Mouse (Mus musculus) layer of hippocampus, postnatal 14 days (tissue): ENCODE results near the gene Pard6b. TPM values are rescaled to one million over a fixed set of nuclear protein-coding genes. Genes with fewer than 3 reads are reported as not detected.

Experiments used
- DNase-seq, 2 experiments: peaks; one replicate each; pipeline ENCODE4 v3.0.0; 2021 to 2022; ENCODE audit warnings: low spot score in 2 of 2, mixed read lengths in 1 of 2
- microRNA-seq, 2 experiments: library from miRNA; unstranded; fragments of <30 nt; microRNA quantifications; one replicate each; pipeline ENCODE4 v1.2.0; 2021
- total RNA-seq, 2 experiments: library from RNA; stranded (reverse); gene quantifications; 2 replicates each; pipeline ENCODE4 v1.2.3; 2021

Pard6b gene
- total RNA-seq, 2 experiments from 2014 or later, result 3.4 to 5.3 TPM

DNA sequence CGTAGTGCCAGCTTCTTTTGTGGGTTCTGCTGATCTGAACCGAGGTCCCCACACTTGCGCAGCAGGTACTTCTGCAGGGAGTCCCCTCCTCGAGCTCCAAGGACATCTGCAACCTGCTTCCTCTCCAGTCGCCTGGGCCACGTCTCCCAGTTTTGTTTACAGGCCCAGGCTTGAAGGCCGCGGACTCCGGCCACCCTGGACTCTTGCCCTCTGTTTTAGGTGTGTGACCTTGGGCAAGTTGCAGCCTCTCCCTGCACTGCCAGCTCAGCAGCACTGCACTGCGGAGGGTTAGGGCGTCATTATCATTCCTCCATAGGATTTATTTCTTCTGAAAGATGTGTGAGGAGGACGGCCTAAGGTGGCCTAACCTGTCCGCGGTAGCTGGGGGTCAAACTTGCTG, 47.0 kb downstream of the Pard6b start:
- DNase-seq, result no peak

DNA sequence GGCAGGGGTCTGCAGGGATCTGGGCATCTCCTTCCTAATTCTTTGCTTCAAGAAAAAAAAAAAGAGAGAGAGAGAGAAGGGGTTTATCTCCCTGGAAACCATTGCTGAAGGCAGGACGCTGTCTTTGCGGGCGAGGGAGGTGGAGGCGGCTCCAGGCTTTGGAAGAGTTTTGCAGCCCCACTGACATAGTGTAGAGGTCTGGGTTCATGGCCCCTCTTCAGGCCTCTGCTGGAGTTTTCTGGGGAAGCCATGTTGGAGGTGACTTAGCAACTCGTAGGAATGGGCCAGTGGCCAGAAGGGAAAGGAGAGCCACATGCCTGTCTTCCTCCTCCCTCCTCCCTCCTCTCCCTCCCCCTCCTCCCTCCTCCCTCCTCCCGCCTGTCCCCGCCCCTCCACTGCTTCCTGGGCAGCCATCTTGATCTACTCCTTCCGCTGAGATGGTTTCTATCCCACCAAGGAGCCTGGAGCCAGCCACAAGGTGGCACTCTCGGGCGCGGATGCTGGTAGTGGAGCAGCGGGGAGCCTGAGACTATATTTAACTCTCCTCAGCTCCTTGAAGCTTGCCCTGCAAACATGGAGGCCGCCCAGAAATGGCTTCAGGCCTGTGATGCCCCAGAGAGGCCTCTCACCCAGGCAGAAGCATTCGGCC, 47.5 kb downstream of the Pard6b start:
- peak; percentile 83 to 92 for DNase-seq

DNA sequence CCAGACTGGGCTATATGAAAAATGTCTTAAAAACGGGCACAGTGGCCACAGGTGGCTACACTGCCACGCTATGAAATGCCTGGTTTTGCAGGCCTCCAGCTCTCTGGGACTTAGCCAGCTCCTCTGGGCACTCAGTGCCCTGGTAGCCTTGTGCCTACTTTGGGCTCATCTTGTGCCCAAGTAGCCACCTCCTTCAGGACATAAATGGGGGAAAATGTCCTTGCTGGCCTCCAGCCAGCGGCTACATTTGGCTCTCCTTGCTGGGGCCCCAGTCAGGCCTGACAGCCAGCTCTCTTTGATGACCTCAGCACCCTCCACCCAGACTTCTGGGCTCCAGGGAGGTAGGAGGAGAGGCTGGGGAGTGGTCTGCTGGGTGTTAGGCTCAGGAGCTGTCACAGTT, 49.2 kb downstream of the Pard6b start:
- DNase-seq, result no peak

DNA sequence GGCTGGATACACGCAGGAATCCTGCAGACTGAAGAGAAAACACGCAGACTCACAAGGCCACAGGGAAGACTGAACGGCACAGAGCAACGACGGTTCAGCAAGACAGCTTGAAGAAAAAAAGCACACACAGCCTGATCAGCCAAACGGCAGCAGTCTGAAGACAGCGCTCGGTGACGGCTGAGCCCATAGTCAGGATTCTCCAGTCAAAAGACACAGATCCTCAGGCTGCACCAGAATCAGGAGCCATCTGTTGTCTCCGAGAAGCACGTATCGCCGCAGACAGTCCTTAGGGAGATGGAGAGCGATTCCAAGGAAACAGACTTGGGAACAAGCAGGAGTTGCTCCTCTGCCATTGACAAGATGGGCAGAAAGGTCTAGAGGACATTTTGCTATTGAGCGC, 56.4 kb downstream of the Pard6b start:
- peak in 1 of 2 experiments; percentile 64 for DNase-seq

DNA sequence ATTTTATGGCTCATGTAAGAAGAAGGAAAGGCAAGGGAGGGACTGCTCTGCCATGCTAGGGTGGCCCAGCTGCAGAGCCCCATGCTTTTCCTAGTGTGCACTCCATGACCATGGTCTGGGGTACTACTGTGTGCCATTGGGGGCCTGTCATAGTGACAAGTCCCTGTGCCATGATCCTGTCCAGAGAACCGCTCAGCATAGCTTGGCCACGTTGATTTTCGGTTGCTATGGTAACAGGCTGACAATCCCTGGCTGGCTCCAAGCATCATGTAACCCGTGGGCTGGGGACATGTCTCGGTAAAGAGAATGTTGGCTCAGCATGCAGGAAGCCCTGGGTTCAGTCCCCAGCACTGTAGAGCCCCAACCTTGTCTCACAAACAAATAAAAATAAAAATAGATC, 63.0 kb downstream of the Pard6b start:
- peak in 1 of 2 experiments; percentile 22 for DNase-seq

DNA sequence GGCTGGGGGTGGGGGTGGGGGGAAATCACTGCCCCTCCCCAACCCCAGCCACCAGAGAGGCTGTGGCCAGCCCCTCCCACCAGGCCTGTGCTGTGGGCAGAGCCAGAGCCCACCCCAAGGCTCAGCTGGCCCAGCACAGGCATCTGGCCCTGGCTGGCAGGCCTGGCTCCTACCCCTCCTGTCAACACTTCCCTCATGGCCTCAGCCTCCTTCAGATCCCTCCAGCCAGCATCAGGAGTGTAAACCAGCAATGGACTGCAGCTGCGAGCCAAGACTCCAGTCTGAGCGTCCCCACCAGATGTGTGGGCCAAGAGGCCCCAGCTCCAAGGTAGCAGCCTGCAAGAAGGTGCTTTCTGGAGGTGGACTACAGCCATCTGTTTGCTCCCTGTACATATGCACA, 64.6 kb downstream of the Pard6b start:
- no peak for DNase-seq

DNA sequence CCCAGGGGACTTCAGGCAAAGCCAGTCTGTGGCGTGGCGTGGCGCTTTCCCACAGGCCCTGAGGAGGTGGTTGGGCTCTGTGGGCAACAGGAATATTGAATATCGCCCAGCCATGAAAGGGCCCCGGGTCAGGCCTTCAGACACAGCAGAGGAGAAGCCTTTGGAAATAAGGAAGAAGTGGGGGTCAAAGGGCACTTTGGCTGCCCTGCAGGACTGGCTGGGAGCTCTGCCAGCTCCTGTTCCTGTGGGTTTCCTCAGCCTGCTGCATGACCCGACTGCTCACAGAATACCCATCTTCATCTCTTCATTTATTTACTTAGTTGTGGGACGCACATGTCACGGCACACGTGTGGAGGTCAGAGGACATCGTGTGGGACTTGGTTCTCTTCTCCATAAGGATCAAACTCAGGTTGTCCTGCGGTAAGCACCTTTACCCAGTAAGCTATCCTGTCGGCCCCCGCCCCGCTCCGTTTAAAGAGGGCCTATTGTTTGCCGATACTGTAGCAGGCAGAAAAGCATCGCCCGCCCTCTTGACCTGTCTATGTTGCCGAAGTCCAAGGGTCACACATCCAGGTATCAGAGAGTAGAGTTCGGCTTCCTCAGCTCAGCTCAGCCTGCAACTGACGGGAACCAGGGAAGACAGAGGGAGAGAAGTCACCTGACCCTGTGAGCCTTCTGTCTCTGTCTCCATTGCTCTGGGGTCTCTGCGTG, 67.1 kb downstream of the Pard6b start:
- DNase-seq, result no peak

DNA sequence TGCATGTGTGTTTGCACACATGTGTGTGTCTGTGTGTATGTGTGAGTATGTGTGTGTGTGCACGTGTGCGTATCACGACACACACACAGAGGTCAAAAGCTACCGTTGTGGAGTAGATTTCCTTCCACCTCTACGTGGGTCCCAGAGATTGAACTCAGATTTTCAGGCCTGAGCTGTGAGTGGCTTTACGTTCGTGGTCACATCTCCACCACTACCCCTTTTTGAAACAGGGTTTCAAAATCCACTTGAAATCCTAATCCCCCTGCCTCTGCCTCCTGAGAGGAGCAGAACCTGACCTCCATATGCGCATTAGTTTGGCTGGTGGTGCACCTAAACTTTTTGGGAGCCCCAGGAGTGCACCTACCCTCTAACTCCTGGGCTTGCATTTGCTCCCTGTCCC, 68.4 kb downstream of the Pard6b start:
- no peak for DNase-seq

Small RNA genes lying within 50 kb of the gene (microRNA-seq; reads per million reads assigned to microRNA genes)
- gene Gm24327, result 0 reads per million in 2 experiments

Other genes with a start within 250 kb of the Pard6b start
- gene Ptpn1, start 148.9 kb upstream of the Pard6b start, total RNA-seq, result 10 to 100 TPM; 65.4 to 67.7 TPM
- under 1 TPM; 0.14 to 0.21 TPM for gene Ripor3, start 70.4 kb upstream of the Pard6b start, total RNA-seq
- gene Adnp, start 126.1 kb downstream of the Pard6b start, total RNA-seq, result 10 to 100 TPM; 99.3 to 99.9 TPM
- 10 to 100 TPM; 25.6 to 29.5 TPM for gene Gm20716, start 149.4 kb downstream of the Pard6b start, total RNA-seq
- gene Dpm1, start 149.6 kb downstream of the Pard6b start, total RNA-seq, result 10 to 100 TPM; 64.3 to 70.6 TPM
- gene Mocs3, start 149.6 kb downstream of the Pard6b start, total RNA-seq, result 10 to 100 TPM; 16.7 to 17.4 TPM
- gene Kcng1, start 200.7 kb downstream of the Pard6b start, total RNA-seq, result 10 to 100 TPM; 33.0 to 41.3 TPM